In genomic region chr17:35822964-35823937, GRCm38 (mm10) we compare ENCODE assay signal across 1 mouse cellular context.
TF ChIP-seq lines count a peak whose summit lies in the region.

Gene Flot1, plus strand, starts transcription at chr17:35823230.

TF ChIP-seq in CH12.LX, 34 proteins besides CTCF, POLR2A, EP300 and RAD21 (continued from another document):
- TF ChIP-seq SIN3A (IDR thresholded peaks at IDR 0.05; ENCODE audit: low read length): peak; percentile 63; the same call in 1 of the 2 replicates
- TF ChIP-seq MXI1 (IDR thresholded peaks at IDR 0.05; ENCODE audit: low read depth, low read length): peak; percentile 53; the same call in 1 of the 2 replicates
- TF ChIP-seq USF1 (IDR thresholded peaks at IDR 0.05; ENCODE audit: low read depth, low read length): no peak
- TF ChIP-seq TBP (conservative IDR thresholded peaks at IDR 0.05; ENCODE audit: low read depth, low read length): no peak
- peak; percentile 64 for TF ChIP-seq IRF4 (IDR thresholded peaks at IDR 0.05; ENCODE audit: low read depth, low read length)
- TF ChIP-seq PAX5 (IDR thresholded peaks at IDR 0.05; ENCODE audit: low read length): no peak
- peak; percentile 75; the same call in 1 of the 2 replicates for TF ChIP-seq MAZ (IDR thresholded peaks at IDR 0.05; ENCODE audit: low read depth, low read length)
- TF ChIP-seq ZC3H11A (IDR thresholded peaks at IDR 0.05; ENCODE audit: low read depth, low read length): no peak
- TF ChIP-seq JUN (IDR thresholded peaks at IDR 0.05; ENCODE audit: insufficient read depth, low read depth, low read length): no peak
